Mouse (Mus musculus) stomach, embryonic 16.5 days (tissue): Measurements from ENCODE around the gene Pnpla1. TPM values are rescaled to one million over a fixed set of nuclear protein-coding genes. Genes with fewer than 3 reads are reported as not detected.
A peak's percentile ranks its signal among the peaks of the same experiment; 100 is the strongest.
"Not testable (repeated sequence)": the region's sequence is repeated elsewhere in the genome, so short reads cannot be mapped to it uniquely, and the experiment has no call there.

Source experiments
- ATAC-seq: fragments of 200-750 bp; cut with Nextera tagmentation; 2 replicates; pipeline ENCODE4 v1.8.0; 2017; ENCODE audit warnings: moderate number of reproducible peaks, moderate TSS enrichment; ENCODE audit not compliant: insufficient read depth, low FRiP score
- H3K27ac ChIP-seq: fragments of 300-500 bp; sonication (generic); 2 replicates; pipeline ENCODE4 v1.5.1; 2014; ENCODE audit warnings: low read length
- H3K27me3 ChIP-seq: fragments of 300-500 bp; sonication (generic); 2 replicates; pipeline ENCODE4 v1.6.1; 2014; ENCODE audit warnings: low read length, control low read depth, mixed read lengths; ENCODE audit not compliant: control insufficient read depth, insufficient read depth
- H3K36me3 ChIP-seq: fragments of 300-500 bp; sonication (generic); 2 replicates; pipeline ENCODE4 v1.6.1; 2014; ENCODE audit warnings: low read length; ENCODE audit not compliant: control insufficient read depth, insufficient read depth
- H3K4me1 ChIP-seq: fragments of 300-500 bp; sonication (generic); 2 replicates; pipeline ENCODE4 v1.6.1; 2014; ENCODE audit warnings: low read length, control low read depth, mixed read lengths; ENCODE audit not compliant: control insufficient read depth, insufficient read depth
- H3K4me2 ChIP-seq: fragments of 300-500 bp; sonication (generic); 2 replicates; pipeline ENCODE4 v1.6.1; 2014; ENCODE audit warnings: low read depth, low read length, mixed read lengths
- H3K4me3 ChIP-seq: fragments of 300-500 bp; sonication (generic); replicated peaks from 2 replicates; pipeline ENCODE4 v1.5.1; 2014; ENCODE audit warnings: mild to moderate bottlenecking, low read length
- H3K9ac ChIP-seq: fragments of 300-500 bp; sonication (generic); 2 replicates; pipeline ENCODE4 v1.6.1; 2014; ENCODE audit warnings: low read length
- H3K9me3 ChIP-seq: fragments of 300-500 bp; sonication (generic); replicated peaks from 2 replicates; pipeline ENCODE4 v1.6.1; 2016; ENCODE audit warnings: low read length, control low read depth; ENCODE audit not compliant: control insufficient read depth
- WGBS: fragments of 180-500 bp; shearing (Covaris S2); extraction: QIAGEN DNeasy Blood & Tissue Kit; methylation state at CpG from one replicate; pipeline ENCODE4 v1.1.7; 2014; 5-methylcytosine and 5-hydroxymethylcytosine counted together
- polyA plus RNA-seq: library from polyadenylated mRNA; unstranded; fragments of >200 nt; fragmentation: Nextera tagmentation; extraction: Ambion mirVana; gene quantifications from 2 replicates; pipeline ENCODE4 v1.2.1, GENCODE M21; 2015

The Pnpla1 gene
- polyA plus RNA-seq, result 1.2 and 3.0 TPM in 2 replicates

DNA sequence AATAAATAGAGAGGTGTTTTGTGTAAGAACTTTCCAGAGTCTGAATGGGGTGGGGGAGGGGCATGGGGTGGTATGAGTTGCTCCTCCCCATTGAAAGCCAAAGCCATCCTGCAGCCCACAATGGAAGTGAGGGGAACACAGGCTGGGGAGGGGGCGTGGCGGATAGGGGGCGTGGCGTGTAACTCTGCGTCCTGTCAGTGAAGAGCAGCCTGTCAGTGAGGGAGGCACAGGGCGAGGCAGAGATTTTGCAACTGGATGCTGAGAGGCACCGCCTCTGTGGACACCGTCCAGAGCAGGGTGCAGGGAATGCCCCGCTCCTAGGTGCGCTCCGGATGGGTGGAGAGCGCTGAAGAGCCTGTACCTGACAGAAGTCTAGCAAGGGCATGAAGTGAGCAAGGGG, at the start of gene Pnpla1:
Pnpla1 (plus strand) TSS at position 207 of the 400 bp plus-strand sequence.
- Histone ChIP-seq H3K4me1 (no peaks in the 10 kb centered on the region), H3K27ac (no peak within 1 kb of the TSS), H3K36me3 (no peaks in the 10 kb centered on the region), H3K4me3 (no peak within 1 kb of the TSS), H3K9ac (no peak within 1 kb of the TSS), H3K27me3 (no peaks in the 10 kb centered on the region), H3K4me2 (no peak within 1 kb of the TSS), H3K9me3 (no peaks in the 10 kb centered on the region)
- ATAC-seq, result peak; percentile 55; the same call in 1 of the 2 replicates
- WGBS, result 37% methylated on average over 12 of the region's 12 CpGs

GRCm38 (mm10) chr17:28808714-28809113, 49.5 kb upstream of the Pnpla1 start:
- H3K4me2 ChIP-seq, result no peak overlapping the region
- H3K9me3 ChIP-seq, result no peaks in the 10 kb centered on the region
- no peaks in the 10 kb centered on the region for H3K4me1 ChIP-seq
- WGBS, result 92% methylated on average over 8 of the region's 8 CpGs
- no peak overlapping the region for H3K27ac ChIP-seq
- no peaks in the 10 kb centered on the region for H3K27me3 ChIP-seq
- no peak overlapping the region for H3K4me3 ChIP-seq
- H3K9ac ChIP-seq, result no peak overlapping the region
- no peak for ATAC-seq
- peaks cover 23% of the 10 kb centered on the region; the same call in 1 of the 2 replicates for H3K36me3 ChIP-seq

GRCm38 (mm10) chr17:28809175-28809831, 48.9 kb upstream of the Pnpla1 start:
- no peak overlapping the region for H3K4me2 ChIP-seq
- no peaks in the 10 kb centered on the region for H3K9me3 ChIP-seq
- no peaks in the 10 kb centered on the region for H3K27me3 ChIP-seq
- peaks cover 23% of the 10 kb centered on the region; the same call in 1 of the 2 replicates for H3K36me3 ChIP-seq
- WGBS, result 82% methylated on average over 10 of the region's 10 CpGs
- H3K9ac ChIP-seq, result no peak overlapping the region
- no peaks in the 10 kb centered on the region for H3K4me1 ChIP-seq
- peak; percentile 54; the same call in 1 of the 2 replicates for ATAC-seq
- H3K27ac ChIP-seq, result no peak overlapping the region
- no peak overlapping the region for H3K4me3 ChIP-seq

DNA sequence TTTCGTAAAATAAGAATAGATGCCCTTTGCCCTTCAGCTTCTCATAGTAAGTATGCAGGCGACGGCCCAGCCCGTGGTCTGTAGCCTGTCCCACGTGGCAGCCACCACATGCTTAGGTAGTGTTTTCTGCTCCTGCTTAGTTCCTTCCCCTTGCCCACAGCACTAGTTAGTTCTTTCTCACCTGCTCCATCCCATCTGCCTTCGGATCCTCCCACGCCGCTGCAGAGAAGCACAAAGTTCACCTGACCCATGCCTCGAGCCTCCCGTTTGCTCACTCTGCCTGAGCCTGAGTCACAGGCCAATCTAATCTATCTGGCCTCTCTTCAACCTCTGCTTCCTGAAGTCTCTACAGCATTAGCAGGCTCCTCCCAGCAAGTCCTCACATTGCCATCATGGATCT, 45.9 kb upstream of the Pnpla1 start:
- H3K36me3 ChIP-seq, result peaks cover 12% of the 10 kb centered on the region
- H3K4me1 ChIP-seq, result no peaks in the 10 kb centered on the region
- H3K9ac ChIP-seq, result no peak overlapping the region
- no peak; the same call in 1 of the 2 replicates for ATAC-seq
- WGBS, result 87% methylated on average over 10 of the region's 10 CpGs
- no peaks in the 10 kb centered on the region for H3K9me3 ChIP-seq
- no peak overlapping the region for H3K4me2 ChIP-seq
- H3K27ac ChIP-seq, result no peak overlapping the region
- H3K4me3 ChIP-seq, result no peak overlapping the region
- H3K27me3 ChIP-seq, result no peaks in the 10 kb centered on the region

DNA sequence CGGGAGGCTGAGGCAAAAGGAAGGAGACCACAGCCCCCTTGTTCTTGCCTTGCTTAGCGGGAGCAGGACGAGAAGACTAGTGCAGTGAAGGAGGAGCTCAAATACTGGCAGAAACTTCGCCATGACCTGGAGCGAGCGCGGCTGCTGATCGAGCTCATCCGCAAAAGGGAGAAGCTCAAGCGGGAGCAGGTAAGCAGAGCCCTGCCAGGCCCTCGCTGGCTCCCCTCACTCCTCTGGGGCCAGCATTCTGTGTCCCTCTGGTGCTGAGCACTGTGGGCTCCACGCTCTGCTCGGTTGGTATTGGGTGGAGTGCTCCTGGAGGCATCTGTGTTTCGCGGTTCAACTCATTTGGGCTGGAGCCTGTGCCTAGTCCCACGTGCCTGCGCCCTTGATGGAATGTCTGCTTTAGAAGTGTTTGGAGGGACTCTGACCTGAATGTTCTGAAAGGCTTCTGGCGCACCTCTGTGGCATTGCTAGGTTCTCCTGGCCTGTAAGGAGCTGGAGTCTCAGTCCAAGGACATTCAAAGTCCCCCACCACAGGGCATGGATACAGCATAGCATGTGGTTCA, 43.6 kb upstream of the Pnpla1 start:
- Histone ChIP-seq H3K27me3 (no peaks in the 10 kb centered on the region), H3K36me3 (peaks cover 31% of the 10 kb centered on the region), H3K4me1 (no peaks in the 10 kb centered on the region), H3K4me2 (no peak overlapping the region), H3K9me3 (no peaks in the 10 kb centered on the region), H3K9ac (no peak overlapping the region), H3K4me3 (no peak overlapping the region), H3K27ac (no peak overlapping the region)
- WGBS, result 87% methylated on average over 18 of the region's 18 CpGs
- no peak for ATAC-seq

DNA sequence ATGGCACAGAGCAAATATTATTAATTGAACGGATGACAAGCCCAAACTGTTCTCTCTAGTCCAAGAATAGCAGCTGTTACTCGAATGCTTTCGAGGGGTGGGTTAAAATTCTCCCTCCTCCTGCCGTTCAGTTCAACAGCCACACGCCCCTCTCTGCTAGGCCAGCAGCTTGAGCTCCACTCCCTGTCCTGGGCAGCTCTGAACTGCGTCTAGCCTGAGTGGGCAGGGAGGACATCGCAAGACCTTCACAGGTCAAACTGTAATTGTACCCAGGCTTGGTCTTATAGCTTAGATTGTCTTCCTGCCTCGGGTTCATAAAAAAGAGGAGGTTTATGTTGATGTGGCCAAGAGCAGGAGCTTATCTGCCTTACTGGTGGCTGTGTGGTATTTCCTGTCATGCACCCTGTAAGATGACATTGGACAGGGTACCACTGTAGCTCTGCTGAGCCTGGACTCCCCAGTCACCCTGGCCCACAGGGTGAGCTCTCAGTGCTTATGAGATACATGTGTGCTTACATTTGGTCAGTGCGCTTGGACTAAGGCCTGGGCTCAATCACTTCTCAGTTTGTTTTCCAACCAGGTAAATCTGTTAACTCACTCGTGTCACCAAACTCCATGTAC, 42.7 kb upstream of the Pnpla1 start:
- H3K4me1 ChIP-seq, result no peaks in the 10 kb centered on the region
- no peaks in the 10 kb centered on the region for H3K27me3 ChIP-seq
- H3K4me2 ChIP-seq, result no peak overlapping the region
- H3K9me3 ChIP-seq, result no peaks in the 10 kb centered on the region
- no peak overlapping the region for H3K4me3 ChIP-seq
- peaks cover 31% of the 10 kb centered on the region for H3K36me3 ChIP-seq
- ATAC-seq, result no peak
- H3K27ac ChIP-seq, result no peak overlapping the region
- H3K9ac ChIP-seq, result no peak overlapping the region
- 55% methylated on average over 10 of the region's 10 CpGs for WGBS

- H3K4me2 ChIP-seq, H3K9me3 ChIP-seq, H3K4me3 ChIP-seq, H3K9ac ChIP-seq, H3K4me1 ChIP-seq, H3K27ac ChIP-seq, ATAC-seq, H3K27me3 ChIP-seq: not testable (repeated sequence)
- 90% methylated on average over 9 of the region's 10 CpGs for WGBS
- H3K36me3 ChIP-seq, result peaks cover 31% of the 10 kb centered on the region
These were observed 41.9 kb upstream of the Pnpla1 start for GRCm38 (mm10) chr17:28816326-28816725.

- peaks cover 31% of the 10 kb centered on the region for H3K36me3 ChIP-seq
- no peaks in the 10 kb centered on the region for H3K4me1 ChIP-seq
- no peaks in the 10 kb centered on the region for H3K9me3 ChIP-seq
- H3K4me3 ChIP-seq, result no peak overlapping the region
- H3K4me2 ChIP-seq, result no peak overlapping the region
- no peaks in the 10 kb centered on the region for H3K27me3 ChIP-seq
- no peak for ATAC-seq
- 92% methylated on average over 25 of the region's 25 CpGs for WGBS
- H3K27ac ChIP-seq, result no peak overlapping the region
- H3K9ac ChIP-seq, result no peak overlapping the region
These were observed 41.1 kb upstream of the Pnpla1 start for GRCm38 (mm10) chr17:28816875-28817811.
